Mouse (Mus musculus) hindbrain, postnatal 0 days (tissue): ENCODE results near the gene Mars. TPM values are rescaled to one million over a fixed set of nuclear protein-coding genes. Genes with fewer than 3 reads are reported as not detected.
A peak's percentile ranks its signal among the peaks of the same experiment; 100 is the strongest.

Experiments used
- ATAC-seq: fragments of 200-750 bp; cut with Nextera tagmentation; 2 replicates; pipeline ENCODE4 v1.8.0; 2017; ENCODE audit warnings: mild to moderate bottlenecking, moderate TSS enrichment, moderate library complexity
- DNase-seq: peaks from one replicate; pipeline ENCODE4 v3.0.0-alpha.2; 2015; ENCODE audit warnings: low spot score
- H3K27ac ChIP-seq: fragments of 300-500 bp; sonication (generic); 2 replicates; pipeline ENCODE4 v1.5.1; 2014; ENCODE audit warnings: mild to moderate bottlenecking
- H3K27me3 ChIP-seq: fragments of 300-500 bp; sonication (generic); 2 replicates; pipeline ENCODE4 v1.6.1; 2014; ENCODE audit warnings: low read length, mixed read lengths; ENCODE audit not compliant: insufficient read depth
- H3K36me3 ChIP-seq: fragments of 300-500 bp; sonication (generic); 2 replicates; pipeline ENCODE4 v1.6.1; 2014; ENCODE audit warnings: low read length, mixed read lengths; ENCODE audit not compliant: insufficient read depth
- H3K4me1 ChIP-seq: fragments of 300-500 bp; sonication (generic); 2 replicates; pipeline ENCODE4 v1.6.1; 2014; ENCODE audit warnings: antibody characterized with exemption, low read length, mixed read lengths; ENCODE audit not compliant: insufficient read depth
- H3K4me2 ChIP-seq: fragments of 300-500 bp; sonication (generic); 2 replicates; pipeline ENCODE4 v1.6.1; 2014; ENCODE audit warnings: low read depth, mild to moderate bottlenecking, low read length, moderate library complexity, mixed read lengths
- H3K4me3 ChIP-seq: fragments of 300-500 bp; sonication (generic); 2 replicates; pipeline ENCODE4 v1.5.1; 2014; ENCODE audit warnings: low read length
- H3K9ac ChIP-seq: fragments of 300-500 bp; sonication (generic); replicated peaks from 2 replicates; pipeline ENCODE4 v1.6.1; 2014; ENCODE audit warnings: mild to moderate bottlenecking, low read length, moderate library complexity, mixed read lengths
- H3K9me3 ChIP-seq: fragments of 300-500 bp; sonication (generic); 2 replicates; pipeline ENCODE4 v1.6.1; 2016; ENCODE audit warnings: low read length, mixed read lengths
- CTCF ChIP-seq: IDR thresholded peaks from 2 replicates; pipeline ENCODE4 v1.5.1; 2016; ENCODE audit warnings: antibody characterized with exemption, control low read depth, low read depth
- WGBS: fragments of 180-500 bp; shearing (Covaris S2); extraction: QIAGEN DNeasy Blood & Tissue Kit; methylation state at CpG from one replicate; pipeline ENCODE4 v1.1.7; 2014; 5-methylcytosine and 5-hydroxymethylcytosine counted together
- polyA plus RNA-seq: library from polyadenylated mRNA; unstranded; fragments of >200 nt; fragmentation: Nextera tagmentation; extraction: Ambion mirVana; gene quantifications from 2 replicates; pipeline ENCODE4 v1.2.1, GENCODE M21; 2015
- total RNA-seq: library from RNA; depleted of rRNA; stranded (reverse); fragments of >200 nt; gene quantifications from 2 replicates; pipeline ENCODE4 v1.2.3, GENCODE M21; 2014; rRNA removed

Gene Mars
- total RNA-seq (74.4 and 90.4 TPM in 2 replicates), polyA plus RNA-seq (104 TPM in 2 replicates)

- Histone ChIP-seq H3K27me3 (no peaks in the 10 kb centered on the region), H3K4me2 (peak within 1 kb of the TSS; percentile 79), H3K4me1 (peaks cover 5% of the 10 kb centered on the region; the same call in 1 of the 2 replicates), H3K4me3 (peak within 1 kb of the TSS; percentile 71), H3K9me3 (no peaks in the 10 kb centered on the region), H3K36me3 (peaks cover 18% of the 10 kb centered on the region), H3K27ac (peak within 1 kb of the TSS; percentile 80), H3K9ac (peak within 1 kb of the TSS; percentile 73)
- ATAC-seq (peak; percentile 97), DNase-seq (peak; percentile 97)
- no peak for TF ChIP-seq CTCF
- WGBS = under 1% methylated on average over 64 of the region's 65 CpGs
Measured at GRCm38 (mm10) chr10:127311476-127312355, at the start of gene Mars. Gene Mars, minus strand, starts transcription at chr10:127311786.

GRCm38 (mm10) chr10:127360714-127361113, 49.1 kb upstream of the Mars start:
- no peaks in the 10 kb centered on the region for H3K4me1 ChIP-seq
- no peak overlapping the region for H3K27ac ChIP-seq
- H3K9ac ChIP-seq = no peak overlapping the region
- no peak for TF ChIP-seq CTCF
- no peak for DNase-seq
- ATAC-seq = no peak
- H3K36me3 ChIP-seq = no peaks in the 10 kb centered on the region
- H3K4me3 ChIP-seq = no peak overlapping the region
- H3K9me3 ChIP-seq = no peaks in the 10 kb centered on the region
- H3K4me2 ChIP-seq = no peak overlapping the region
- 86% methylated on average over 3 of the region's 3 CpGs for WGBS
- no peaks in the 10 kb centered on the region for H3K27me3 ChIP-seq

- Histone ChIP-seq H3K4me2 (no peak overlapping the region), H3K9me3 (no peaks in the 10 kb centered on the region), H3K4me3 (no peak overlapping the region), H3K4me1 (no peaks in the 10 kb centered on the region), H3K9ac (no peak overlapping the region), H3K27me3 (no peaks in the 10 kb centered on the region; the same call in 1 of the 2 replicates), H3K36me3 (no peaks in the 10 kb centered on the region), H3K27ac (no peak overlapping the region)
- ATAC-seq (no peak), DNase-seq (no peak)
- TF ChIP-seq CTCF = no peak
- WGBS = 53% methylated on average over 10 of the region's 10 CpGs
Measured at GRCm38 (mm10) chr10:127355336-127355735, 43.8 kb upstream of the Mars start.

- no peaks in the 10 kb centered on the region for H3K36me3 ChIP-seq
- no peak within 1 kb of the TSS for H3K27ac ChIP-seq
- no peaks in the 10 kb centered on the region for H3K4me1 ChIP-seq
- TF ChIP-seq CTCF = peak; percentile 62
- H3K4me2 ChIP-seq = no peak within 1 kb of the TSS
- no peak for ATAC-seq
- 87% methylated on average over 18 of the region's 18 CpGs for WGBS
- H3K4me3 ChIP-seq = no peak within 1 kb of the TSS
- peak; percentile 15 for DNase-seq
- no peaks in the 10 kb centered on the region for H3K9me3 ChIP-seq
- H3K27me3 ChIP-seq = no peaks in the 10 kb centered on the region; the same call in 1 of the 2 replicates
- H3K9ac ChIP-seq = no peak within 1 kb of the TSS
Measured at GRCm38 (mm10) chr10:127353909-127354895, 42.6 kb upstream of the Mars start, which contains the start of gene Inhbe. Gene Inhbe, minus strand, starts transcription at chr10:127354411.

- TF ChIP-seq CTCF = no peak
- Histone ChIP-seq H3K4me1 (no peaks in the 10 kb centered on the region), H3K27me3 (no peaks in the 10 kb centered on the region; the same call in 1 of the 2 replicates), H3K9me3 (no peaks in the 10 kb centered on the region), H3K4me2 (no peak overlapping the region), H3K27ac (no peak overlapping the region), H3K36me3 (no peaks in the 10 kb centered on the region), H3K4me3 (no peak overlapping the region), H3K9ac (no peak overlapping the region)
- WGBS = 86% methylated on average over 11 of the region's 11 CpGs
- no peak for DNase-seq
- ATAC-seq = no peak
Measured at GRCm38 (mm10) chr10:127352766-127353165, 41.2 kb upstream of the Mars start.

- no peak overlapping the region for H3K4me3 ChIP-seq
- no peak for DNase-seq
- ATAC-seq = no peak
- 90% methylated on average over 9 of the region's 9 CpGs for WGBS
- no peaks in the 10 kb centered on the region; the same call in 1 of the 2 replicates for H3K27me3 ChIP-seq
- TF ChIP-seq CTCF = no peak
- no peaks in the 10 kb centered on the region for H3K4me1 ChIP-seq
- no peak overlapping the region for H3K4me2 ChIP-seq
- H3K27ac ChIP-seq = no peak overlapping the region
- H3K9ac ChIP-seq = no peak overlapping the region
- H3K9me3 ChIP-seq = no peaks in the 10 kb centered on the region
- H3K36me3 ChIP-seq = no peaks in the 10 kb centered on the region
Measured at GRCm38 (mm10) chr10:127352187-127352586, 40.6 kb upstream of the Mars start.
